Mouse (Mus musculus): ENCODE data around the gene Cmtm3.
"Not testable (repeated sequence)": the region's sequence is repeated elsewhere in the genome, so short reads cannot be mapped to it uniquely, and the experiment has no call there.

Gene Cmtm3

DNA sequence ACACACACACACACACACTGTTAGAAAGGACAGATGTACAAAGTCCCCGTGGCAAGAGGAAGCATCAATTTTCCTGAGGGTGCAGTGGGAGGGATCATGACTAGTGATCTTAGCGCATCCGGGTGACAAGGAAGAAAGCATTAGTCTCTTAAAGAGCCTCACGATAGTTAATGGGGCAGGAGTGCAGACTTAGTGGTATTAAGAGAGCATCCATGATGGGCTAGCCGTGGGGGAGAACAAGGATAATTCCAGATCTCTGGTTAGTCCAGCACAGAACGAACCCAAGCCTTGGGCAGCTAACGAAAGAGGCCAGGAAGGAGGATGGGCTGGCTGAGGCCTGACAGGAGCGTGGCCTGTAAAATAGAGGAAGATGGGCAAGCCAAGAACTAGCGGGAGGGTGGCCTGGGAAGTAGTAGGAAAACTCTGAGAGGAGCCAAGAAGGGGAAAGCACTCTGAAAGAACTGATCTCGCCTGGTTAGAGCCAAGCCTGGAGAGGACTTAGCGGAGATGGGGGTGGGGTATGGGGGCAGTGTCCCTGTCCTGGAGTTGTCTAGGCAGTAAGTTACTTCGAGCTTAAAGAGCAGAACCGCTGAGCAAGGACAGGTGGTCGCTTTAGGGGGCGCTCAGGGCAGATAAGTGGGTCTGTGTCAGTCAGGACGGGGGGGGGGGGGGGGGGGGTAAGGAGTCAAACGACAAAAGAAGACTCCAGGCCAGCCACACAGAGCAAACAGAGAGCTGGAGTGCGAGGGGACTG is at the start of gene Cmtm3:
TSS of gene Cmtm3 (plus strand) at position 182 of the 754 bp plus-strand sequence.
- DNase-seq, result peak in 1 of 2 experiments; percentile 25

DNA sequence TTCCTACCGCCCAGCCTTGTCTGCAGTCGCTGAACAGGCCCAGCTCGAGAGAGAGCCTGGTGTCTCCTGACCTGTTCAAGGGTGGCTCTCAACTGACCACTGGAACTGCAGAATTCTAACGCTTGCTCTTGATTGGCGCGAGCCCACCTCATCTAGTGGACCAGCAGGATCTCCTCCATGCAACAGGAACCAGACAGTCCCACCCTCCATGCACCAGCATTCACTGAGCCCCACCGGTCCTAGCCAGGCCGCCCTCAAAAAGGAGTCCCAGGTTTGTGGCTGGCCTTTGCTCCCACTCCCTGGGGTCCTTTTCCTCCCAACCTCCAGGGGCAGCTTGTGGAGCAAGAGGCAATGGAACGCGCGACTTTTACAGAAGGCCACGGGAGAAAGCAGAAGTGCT is 46.1 kb upstream of the Cmtm3 start, which contains the start of gene Cmtm2a:
TSS of gene Cmtm2a (minus strand) at position 101 of the 400 bp plus-strand sequence.
- DNase-seq, result not testable (repeated sequence)

DNA sequence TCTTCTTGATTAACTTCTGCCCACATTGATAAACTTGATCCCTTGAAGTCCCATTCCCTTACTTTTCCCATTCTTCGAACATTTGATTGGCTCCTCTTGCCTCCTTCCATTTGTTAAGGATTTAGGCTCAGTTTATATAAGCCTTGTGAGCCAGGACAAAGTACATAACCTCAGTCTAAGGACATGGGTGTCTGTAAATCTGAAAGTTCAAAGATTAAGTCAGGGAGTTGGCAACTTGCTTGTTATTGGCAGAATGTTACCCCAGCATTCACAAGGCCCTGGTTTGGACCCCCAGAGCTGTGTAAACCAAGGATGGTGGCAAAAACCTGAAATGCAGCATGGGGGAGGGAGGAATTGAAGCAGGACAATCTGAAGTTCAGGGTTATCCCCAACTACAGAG is 44.8 kb upstream of the Cmtm3 start:
- no peak for DNase-seq

DNA sequence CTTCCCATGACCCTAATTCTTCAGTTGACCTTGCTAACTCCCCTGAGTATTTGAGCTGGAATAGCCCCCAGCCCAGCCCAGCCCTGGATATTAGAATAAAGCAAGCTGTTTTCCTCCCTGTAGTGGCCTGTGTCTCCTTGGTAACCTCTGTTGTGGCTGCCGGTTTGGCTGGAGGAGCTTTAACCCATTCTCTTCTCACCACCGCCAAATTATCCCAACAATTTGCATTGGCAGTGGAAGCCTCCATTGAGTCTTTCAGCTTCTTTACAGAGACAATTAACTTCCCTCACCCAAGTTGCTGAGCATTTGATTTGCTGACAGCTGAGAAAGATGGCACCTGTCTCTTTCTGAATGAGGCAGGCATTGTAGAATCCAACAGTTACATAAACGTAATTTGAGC is 37.6 kb upstream of the Cmtm3 start:
- DNase-seq, result not testable (repeated sequence)

DNA sequence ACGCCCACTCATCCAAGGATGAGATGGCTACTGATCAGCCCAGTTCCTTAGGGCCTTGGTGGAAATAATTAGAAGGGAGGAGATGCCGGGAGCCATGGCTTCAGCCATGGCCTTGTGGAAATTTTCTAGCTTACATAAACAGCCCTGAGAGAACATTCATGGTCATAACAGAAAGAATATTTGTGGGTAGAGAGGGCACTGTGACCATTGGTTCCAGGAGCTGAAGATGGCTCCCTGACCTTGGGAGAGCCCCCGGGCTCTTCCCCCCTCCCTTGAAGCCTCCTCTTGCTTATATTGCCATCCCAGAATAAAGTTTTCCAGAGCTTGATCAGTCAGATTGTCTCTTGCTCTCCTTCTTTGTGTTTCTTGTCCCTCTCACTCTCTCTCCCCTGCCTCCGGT is 36.7 kb upstream of the Cmtm3 start:
- DNase-seq, result not testable (repeated sequence)

DNA sequence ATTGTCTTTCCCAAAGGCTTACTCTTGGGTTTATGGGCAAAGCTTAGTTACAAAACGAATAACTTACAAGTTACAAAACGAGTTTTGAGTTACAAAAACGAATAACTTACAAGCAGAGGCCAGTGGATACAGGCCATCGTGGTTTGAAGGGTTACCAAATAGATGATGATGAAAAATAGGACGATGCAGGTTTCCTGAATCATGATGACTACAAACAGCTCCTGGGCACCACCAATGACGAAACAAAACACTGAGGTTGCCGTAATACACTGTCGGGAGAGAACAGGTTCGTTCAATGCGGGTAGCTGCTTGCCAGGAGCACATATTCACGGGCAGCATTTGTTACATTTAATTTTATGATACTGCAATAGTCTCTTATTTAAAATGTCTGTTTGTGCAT is 34.2 kb upstream of the Cmtm3 start:
- DNase-seq, result no peak

DNA sequence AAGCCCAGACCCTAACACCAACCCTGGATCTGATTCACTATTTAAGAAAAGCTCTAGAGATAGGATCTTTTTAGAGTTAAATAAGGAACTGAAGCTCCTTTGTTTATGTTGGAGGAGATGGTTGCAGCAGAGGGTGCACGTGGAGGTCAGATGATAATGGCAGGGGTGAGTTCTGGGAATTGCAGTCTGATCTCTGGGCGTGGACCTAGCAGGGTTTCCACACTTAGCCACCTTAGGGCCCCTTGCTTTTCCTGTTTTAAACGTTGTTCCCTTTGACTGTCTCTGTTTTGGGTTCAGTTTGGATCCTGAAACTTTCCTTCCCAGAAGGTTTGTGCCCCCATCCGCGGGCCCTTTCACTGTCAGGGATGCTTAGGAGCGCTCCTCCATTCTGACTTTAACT is 30.9 kb upstream of the Cmtm3 start:
- not testable (repeated sequence) for DNase-seq

DNA sequence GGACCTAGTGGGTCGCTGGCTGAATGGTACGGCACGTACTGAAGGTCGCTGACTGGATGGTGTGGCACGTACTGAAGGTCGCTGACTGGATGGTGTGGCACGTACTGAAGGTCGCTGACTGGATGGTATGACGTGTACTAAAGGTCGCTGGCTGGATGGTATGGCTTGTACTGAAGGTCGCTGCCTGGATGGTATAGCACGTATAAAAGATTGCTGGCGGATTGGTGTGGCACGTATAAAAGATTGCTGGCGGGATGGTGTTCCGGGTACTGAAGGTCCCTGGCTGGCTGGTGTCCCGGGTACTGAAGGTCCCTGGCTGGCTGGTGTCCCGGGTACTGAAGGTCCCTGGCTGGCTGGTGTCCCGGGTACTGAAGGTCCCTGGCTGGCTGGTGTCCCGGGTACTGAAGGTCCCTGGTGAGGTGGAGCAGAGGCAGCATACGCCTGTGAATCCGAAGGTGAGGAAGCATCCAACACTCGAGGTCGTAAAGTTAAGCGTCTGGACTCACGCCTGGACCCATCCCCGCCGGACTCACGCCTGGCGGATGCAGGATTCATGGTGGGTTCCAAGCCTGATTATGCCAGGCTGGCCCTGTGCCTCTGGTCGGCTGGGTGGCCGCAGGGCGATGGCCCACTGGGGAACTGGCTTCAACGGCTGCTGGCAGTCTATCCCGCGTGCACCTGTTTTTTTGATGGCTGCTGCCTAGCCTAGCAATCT is 29.6 kb upstream of the Cmtm3 start, which contains the start of the genes Gm45711 and Cmtm1:
TSS of gene Gm45711 (minus strand) at position 641 of the 715 bp plus-strand sequence.
TSS of gene Cmtm1 (minus strand) at position 705 of the 715 bp plus-strand sequence.
- not testable (repeated sequence) for DNase-seq

DNA sequence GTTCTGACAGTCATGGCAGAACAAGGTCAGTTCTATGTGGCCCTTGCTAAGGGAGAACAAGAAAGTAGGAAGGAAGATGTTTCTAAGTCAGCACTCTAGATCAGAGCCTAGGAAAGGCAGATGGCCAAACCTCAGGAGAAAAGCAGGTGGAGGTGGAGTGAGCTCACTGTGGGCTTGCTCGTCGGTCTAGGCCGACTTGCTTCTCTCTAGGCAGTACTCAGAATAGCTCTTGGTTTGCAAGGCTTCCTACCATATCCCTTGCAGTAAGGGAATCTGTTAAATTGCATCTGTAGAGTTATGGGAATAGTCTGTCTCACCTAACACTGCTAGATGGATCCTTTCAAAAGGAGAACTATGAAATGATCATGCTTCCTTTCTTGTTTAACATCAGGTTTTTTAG is 27.2 kb upstream of the Cmtm3 start:
- DNase-seq, result not testable (repeated sequence)

DNA sequence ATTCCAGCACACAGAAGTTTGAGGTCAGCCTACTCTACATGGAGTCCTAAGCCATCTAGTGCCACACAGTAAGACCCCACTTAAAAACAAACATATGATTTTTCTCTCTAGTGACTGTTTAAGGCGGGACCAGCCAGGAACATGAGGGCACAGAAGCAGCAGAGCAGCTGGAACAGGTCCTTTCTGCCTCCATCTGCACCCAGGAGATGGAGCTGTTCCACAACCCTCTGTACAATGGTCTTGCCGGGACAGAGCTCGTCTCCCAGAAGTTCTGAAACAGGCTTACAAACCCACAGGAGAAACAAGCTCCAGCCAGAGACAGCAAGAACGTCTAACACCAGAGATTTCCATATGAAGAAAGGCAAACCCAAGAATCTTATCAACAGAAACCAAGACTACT is 25.9 kb upstream of the Cmtm3 start:
- peak in 1 of 2 experiments; percentile 34 for DNase-seq

DNA sequence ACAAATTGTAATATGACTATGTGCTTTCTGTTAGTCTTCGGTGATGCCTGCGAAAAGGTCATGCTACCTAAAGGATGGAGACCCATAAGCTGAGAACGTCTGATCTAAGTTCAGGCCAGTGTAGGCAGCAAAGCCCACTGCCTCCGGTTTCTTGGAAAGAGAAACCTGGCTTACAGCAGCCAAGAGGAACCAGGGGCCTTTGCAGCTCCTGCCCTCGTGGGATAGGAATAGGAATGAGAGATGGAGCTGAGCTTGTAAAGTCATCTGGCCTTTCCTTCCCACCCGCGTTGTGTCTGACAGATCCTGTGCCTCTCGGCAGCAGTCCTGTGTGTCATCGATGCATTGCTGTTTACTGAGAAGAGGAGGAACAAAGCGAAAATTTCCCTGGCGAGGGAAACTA is 17.9 kb upstream of the Cmtm3 start, which contains the start of gene Gm11020:
TSS of gene Gm11020 (plus strand) at position 301 of the 400 bp plus-strand sequence.
- DNase-seq, result not testable (repeated sequence)

DNA sequence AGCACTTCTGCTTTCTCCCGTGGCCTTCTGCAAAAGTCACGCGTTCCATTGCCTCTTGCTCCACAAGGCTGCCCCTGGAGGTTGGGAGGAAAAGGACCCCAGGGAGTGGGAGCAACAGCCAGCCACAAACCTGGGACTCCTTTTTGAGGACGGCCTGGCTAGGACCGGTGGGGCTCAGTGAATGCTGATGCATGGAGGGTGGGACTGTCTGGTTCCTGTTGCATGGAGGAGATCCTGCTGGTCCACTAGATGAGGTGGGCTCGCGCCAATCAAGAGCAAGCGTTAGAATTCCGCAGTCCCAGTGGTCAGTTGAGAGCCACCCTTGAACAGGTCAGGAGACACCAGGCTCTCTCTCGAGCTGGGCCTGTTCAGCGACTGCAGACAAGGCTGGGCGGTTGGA is 17.3 kb upstream of the Cmtm3 start, which contains the start of gene Cmtm2b:
TSS of gene Cmtm2b (plus strand) at position 301 of the 400 bp plus-strand sequence.
- not testable (repeated sequence) for DNase-seq

DNA sequence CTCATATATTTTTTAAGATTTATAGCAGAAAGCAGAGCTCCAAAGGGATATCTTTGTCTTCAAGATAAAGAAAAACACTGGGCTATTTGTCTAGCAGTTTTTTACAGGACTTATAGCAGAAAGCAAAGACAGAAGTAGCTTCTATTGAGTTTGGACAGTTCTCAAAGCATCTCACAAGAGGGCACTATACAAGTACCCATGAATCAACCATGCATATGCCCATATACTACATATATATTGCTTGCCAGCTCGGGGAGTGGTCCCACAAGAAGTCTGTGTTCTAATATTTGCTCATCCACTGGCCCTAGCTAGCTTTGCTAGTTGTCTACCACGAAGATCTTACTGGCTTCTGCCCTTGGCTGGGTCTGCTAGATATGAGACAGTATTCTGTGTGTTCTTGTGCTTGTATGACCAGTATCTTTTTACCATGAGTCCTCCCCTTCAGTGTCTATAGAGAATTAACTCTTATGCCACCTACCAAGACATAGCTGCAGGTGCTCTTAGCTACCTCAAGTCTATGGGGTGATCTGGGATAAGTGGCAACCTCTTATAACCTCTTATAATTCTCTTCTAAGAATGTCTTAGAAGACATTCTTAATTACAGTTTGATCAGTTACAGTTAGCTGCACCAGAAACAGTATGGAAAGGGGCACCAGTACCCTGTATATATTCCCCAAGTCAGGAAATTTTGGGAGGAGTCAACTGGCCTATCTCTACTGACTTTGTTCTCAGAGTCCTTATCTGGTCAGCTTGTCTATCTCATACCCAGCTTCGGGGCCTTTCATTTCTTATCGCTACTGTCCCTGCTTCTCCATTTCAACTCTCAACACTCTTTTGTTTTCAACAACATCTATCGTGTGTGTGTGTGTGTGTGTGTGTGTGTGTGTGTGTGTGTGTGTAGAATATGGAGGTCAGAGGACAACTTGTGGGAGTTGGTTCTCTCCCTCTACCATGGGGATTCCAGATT is 6.3 kb upstream of the Cmtm3 start:
- DNase-seq, result no peak

DNA sequence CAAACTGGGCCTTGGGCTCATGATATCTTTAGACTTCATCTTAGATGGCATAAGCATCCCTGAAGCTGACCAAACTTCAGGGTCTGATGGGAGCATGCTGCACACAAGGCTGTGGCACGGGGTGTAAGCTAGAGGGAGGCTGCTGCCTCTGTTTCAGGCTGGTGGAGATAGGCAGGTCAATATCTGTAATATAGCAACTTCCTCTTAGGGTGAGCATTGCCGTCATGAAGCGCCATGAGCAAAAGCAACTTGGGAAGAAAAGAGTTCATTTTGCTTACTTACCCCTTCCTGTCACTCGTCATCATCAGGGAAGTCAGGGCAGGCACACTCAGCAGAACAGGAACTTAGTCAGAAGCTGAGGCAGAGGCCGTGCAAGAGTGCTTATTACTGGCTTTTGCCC is 5.4 kb upstream of the Cmtm3 start:
- DNase-seq, result no peak

DNA sequence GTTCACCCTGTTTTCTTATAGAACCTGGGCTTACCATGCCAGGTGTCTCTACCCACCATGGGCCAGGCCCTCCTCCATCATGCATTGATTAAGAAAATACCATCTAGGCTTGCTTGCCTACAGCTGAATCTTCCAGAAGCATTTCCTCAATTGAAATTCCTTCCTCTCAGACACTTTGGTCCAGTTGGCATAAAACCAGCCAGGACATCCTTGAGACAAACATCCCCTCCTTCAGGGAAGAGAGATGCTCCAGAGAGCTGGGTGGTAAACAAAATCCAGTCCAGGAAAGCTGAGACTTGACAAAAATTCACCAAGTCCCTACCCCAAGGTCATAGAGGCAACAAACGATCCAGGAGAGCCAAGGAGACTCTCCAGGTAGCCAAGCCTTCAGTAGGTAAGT is 5.0 kb upstream of the Cmtm3 start:
- peak in 1 of 2 experiments; percentile 62 for DNase-seq

DNA sequence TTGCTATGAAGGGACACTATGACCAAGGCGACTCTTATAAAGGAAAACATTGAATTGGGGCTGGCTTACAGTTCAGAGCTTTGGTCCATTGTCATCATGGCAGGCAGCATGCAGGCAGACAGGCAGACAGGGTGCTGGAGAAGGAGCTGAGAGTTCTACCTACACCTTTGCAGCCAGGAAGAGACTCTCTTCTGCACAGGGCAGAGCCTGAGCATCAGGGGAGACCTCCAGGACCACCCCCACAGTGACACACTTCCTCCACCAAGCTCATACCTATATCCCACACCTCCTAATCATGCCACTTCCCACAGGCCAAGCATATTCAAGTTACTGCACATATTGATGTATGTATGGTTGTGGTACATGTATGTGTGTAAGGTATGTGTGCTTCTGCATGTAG is 2.4 kb upstream of the Cmtm3 start:
- no peak for DNase-seq

DNA sequence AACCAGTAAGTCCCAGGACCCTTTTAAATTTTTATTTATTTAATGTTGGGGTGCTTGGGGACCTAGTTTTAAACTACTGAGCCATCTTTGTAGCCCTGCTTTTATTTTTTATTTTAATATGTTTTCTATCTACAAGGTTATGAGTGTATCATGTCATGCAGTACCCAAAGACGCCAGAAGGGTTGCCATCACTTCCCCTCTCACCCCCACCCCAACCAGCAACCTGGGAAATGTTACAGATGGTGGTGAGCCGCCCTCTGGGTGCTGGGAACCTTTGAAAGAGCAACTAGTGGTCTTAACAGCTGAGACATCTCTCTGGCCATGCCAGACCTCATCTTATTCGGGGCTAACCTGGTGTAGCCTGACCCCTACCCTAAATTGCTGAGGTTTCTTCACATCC is 1.3 kb upstream of the Cmtm3 start:
- DNase-seq, result no peak

DNA sequence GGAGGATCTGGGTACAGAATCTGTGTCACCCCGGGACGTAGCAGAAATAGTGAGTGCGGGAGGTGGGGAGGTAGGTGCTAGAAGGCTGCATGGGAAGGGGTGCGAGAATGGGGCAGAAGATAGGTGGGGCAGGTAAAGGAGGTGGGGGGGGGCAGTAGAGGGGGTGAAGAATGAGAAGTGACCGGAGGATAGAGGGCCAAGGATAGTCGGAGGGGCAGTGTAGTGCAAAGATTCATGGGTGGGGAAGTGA is 698 bp downstream of the Cmtm3 start:
- DNase-seq, result no peak

DNA sequence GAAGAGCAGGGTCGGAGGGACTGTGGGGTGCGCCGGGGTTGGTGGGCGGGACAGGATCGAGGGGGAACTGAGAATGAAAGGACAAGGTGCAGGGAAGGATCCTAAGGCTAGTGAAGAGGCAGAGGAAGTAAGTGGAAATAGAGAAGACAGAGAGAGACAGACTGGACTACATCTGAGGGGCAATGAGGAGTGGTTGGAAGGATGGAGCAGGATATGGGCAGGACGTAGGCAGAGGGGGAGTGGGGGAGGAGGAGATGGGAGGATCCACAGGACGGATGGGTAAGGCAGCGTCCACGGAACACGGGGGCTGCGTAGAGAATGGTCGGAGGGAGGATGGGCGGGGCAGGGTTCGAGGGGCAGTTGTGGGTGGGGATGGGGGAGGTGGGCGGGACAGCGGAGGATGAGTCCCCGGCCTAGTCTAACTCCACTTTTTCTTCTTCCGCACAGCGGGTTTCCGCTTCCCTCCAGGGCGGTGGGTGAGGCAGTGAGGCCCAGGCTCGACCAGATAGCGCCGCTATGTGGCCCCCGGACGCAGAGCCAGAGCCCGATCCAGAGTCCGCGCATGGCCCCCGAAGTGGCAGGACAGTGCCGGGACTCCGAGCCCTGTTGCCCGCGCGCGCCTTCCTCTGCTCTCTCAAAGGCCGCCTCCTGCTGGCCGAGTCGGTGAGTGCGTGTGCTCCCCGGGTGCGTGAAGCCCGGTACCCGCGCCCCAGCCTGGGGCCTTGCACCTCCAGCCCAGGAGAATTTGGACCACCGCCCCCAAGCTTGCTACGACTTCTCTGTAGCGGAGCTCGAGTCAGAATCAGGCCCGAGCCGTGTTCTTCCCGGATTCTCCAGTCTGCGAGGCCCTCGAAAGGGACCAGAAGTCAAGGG is 1.3 kb downstream of the Cmtm3 start:
- DNase-seq, result peak; percentile 80 to 84

DNA sequence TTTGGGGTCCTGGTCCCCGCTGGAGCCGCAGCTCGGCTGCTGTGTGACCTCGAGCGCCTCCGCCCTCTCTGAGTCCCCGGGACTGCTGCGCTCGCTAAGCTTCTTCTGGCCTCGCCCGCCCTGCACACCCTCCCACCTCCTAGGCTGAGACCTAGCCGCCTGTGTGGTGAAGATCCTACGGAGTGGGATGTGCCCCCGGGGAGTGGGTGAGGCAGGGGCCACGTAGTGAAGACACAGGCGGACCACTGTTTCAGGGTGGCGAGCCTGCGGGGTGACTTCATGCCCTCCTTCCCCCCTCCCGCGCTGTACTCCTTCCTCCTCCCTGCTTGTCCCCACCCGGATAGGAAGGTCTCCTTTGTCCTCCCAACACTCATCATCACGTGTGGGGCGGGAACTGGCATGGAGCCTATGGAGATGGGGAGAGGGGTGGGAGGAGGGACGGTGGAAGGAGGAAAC is 1.9 kb downstream of the Cmtm3 start:
- DNase-seq, result peak; percentile 78 to 85

DNA sequence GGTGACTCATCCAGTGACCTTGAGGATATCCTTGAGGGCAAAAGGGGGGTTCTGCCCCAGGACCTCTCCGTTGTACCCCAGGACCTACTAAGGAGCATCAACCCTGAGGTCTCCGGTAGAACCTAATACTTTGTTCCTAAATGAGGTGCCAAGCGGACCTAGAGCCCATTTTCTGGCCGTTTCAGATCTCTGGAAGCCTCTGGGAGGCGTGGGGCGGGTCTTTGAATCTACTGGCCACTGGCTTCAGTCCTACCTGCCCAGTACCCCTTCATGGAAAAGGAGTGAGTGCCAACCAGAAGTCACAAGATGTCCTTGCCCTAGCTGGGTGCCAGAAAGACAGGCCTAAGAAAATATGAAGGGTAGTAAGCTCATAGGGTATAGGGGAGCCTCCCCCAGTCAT is 2.5 kb downstream of the Cmtm3 start:
- DNase-seq, result no peak

DNA sequence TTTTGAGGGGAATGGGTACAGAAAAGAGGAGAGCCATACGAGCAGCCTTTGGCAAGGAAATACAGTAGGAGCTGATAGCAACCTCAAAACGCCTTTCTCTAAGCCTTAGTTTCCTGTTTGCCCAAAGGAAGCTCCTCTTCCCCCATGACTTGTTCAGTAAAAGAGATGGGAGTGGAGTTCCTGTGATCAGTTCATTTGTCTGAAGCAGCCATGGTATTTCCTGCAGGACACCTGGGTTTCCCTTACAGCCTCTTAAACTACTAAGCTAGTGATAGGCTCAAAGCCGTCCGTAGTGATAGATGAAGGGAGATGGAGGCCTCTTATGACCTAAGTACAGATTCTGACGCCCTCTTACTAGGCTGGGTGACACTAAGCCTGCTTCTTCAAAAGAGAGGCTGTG is 3.2 kb downstream of the Cmtm3 start:
- no peak for DNase-seq
